Mouse (Mus musculus) naive thymus-derived CD4-positive, alpha-beta T cell, adult 2 months (primary cell): ENCODE data around the gene 4931428F04Rik.
"Not testable (repeated sequence)": the region's sequence is repeated elsewhere in the genome, so short reads cannot be mapped to it uniquely, and the experiment has no call there.

ENCODE experiments used
- DNase-seq: peaks from one replicate; pipeline ENCODE4 v3.0.0-alpha.2; 2011; ENCODE audit warnings: low read depth

Gene 4931428F04Rik

DNA sequence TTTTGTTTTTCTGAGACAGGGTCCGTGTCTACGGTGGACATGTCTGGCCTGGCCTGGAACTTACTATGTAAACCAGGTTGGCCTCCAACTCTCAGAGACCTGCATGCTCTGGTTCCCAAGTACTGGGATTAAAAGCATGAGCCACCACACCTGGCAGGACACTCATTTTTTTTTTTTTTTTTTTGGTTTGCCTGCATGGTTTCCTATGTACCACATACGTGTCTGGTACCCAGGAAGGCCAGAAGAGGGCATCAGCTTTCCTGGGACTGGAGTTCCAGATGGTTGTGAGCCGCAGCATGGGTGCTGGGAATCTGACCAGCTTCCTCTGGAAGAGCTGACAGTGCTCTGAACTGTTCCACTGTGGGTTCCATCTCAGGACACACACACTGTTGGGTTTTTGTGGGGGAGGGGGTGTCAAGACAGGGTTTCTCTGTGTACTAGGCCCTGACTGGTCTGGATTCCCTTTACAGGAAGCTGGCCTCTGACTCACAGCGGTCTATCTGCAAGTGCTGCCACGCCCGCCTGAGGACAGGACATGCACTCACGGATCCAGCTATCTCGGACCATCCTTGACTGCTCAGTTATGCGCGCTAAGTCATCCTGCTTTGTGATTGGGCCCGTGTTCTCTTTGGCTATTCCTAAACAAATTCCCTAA is 28.2 kb downstream of the 4931428F04Rik start:
- no peak for DNase-seq

DNA sequence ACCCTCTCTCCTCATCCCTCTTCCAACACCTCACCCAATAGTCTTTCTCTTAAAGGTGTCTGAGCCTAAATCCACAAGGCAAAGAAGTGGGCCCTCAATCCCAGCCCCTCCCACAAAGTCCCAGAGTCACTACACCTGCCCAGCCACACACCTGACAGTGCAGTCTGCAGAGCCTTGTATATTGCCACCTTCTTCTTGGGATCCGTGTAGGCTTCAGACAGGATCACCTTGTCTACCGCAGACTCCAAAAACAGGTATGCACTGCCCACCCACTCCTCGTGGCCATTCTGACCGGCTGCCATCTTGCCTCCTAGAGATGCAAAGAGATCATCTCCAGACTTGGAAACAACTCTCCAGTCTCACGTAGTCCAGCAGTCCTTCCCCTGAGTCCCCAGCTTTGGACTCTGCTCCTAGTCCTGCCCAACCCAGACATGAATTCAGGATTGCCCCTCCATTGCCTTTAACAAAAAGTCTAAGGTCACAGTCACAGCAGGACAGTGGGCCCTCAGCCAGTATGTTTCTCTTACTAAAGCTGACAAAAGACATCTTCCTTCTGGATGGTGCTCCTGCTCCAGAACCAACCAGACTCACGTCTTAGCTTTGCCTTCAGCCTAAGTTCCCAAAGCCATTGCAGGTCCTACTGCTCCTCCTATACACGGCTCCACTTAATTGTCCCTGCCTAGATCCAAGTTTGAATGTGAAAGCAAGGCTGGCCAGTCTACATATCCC is 29.1 kb downstream of the 4931428F04Rik start:
- no peak for DNase-seq

DNA sequence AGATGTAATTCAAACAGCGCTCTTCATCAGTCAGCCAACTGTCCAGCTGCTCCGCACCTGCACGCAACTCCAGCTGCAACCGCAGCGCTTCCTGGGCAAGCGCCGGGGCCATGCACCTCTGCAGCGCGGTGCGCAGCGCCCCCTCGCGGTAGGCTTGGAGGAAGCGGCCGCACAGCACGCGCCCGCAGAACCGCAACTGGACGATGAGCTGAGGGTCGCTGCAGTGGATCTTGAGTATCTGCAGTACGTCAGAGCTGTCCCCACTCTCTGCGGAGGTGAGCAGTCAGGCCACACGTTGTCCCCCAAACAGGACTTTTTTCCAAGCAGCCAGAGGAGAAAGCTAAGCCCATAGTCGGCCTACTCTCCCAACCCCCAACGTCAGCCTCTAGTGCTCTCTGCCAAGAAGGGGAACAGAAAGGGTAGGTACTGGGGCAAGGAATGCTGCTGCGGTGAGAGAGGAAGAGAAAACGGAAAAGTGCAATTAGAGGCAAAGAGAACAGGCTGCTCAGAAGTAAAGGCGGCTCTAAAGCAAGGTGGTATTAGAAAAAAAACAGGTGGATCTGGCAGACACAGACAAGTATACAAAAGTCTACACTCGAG is 29.8 kb downstream of the 4931428F04Rik start:
- DNase-seq = peak; percentile 82

DNA sequence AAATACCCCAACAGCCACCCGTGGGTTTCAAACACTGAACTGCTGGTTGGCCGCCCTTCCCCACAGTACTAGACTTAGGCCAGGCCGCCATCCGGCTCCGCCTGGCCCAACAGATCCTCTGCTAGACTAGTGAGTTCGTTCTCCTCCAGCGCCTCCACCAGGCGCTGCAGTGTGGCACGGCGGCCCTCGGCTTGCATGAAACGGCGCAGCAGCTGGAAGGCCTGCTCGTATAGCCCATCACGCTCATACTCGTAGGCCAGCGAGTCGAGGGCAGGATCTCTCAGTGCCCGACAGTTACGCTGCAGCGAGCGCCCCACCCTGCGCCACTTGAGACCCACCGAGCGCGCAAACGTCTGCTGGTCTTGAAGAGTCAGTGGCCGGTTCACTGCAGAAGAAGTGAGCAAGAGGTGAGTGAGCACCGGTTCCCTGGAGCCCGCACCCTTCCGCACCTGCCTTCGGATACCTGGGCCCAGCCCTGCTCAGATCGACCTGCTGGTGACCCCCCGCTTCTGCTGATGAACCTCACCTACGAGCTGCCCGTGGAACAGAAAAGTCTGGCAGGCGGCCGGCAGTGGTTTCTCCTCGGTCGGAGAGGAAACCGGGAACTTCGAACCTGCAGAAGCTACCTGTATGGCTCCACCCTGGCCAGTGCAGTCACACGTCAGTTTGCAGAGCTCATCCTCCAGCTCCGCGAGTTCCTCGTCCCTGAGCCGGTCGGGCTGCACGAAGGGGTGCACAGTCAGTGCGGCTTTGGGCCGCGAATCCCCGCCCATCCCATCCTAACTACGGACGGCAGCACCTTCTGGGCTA is 30.5 kb downstream of the 4931428F04Rik start:
- no peak for DNase-seq

DNA sequence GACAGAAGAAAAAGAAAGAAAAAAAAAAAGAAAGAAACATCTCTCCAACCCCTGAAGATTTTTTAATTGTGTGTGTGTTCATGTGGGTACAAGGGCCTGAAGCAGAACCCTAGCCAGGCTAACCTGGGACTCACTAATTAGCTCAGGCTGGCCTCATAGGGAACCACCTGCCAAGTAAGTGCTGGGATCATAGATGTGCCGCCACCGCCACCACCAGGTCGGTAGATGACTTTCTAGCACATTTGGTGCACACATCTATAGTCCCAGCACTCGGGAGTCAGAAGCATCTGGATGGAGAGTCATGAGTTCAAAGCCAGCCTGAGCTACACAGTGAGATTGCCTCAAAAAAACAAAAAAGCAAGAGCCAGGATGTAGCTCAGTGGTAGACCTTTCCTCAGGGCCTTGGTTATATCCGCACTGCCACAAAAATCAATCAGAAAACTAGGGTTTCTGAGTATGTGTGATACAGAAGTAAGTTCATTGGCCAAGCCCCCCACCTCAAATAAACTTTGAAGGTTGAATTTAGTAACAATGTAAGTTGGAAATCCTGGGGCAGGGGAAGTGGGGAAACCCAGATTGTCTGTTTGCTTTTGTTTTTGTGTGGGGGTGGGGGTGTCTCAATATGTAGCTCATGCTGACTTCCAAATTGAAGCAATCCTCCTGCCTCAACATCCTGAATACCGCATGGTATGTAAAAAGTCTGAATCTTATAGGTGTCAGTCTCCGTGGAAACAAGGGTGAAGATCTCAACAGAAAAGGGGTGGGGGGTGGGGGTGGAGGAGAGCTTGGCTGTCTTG is 32.1 kb downstream of the 4931428F04Rik start:
- DNase-seq = no peak

DNA sequence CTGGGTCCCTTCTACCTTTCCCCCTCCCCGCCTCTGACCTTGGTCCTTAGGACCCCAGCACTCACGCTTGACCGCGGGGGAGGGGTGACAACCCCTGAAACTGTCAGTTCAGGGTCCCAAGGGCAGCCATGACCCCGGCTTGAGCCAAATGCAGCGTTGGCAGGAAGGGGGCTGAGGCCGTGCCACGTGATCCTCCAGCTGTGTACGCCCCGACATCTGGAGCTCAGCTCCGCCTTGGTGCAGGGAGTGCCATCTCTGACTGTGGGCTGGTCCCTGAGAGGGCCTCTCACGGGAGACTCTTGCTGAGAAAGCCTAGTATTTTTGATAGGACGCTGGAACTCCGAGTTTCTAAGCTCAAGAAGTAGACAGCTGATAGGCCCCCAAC is 34.7 kb downstream of the 4931428F04Rik start, which contains the start of gene B3gnt9:
B3gnt9 (minus strand) TSS at position 188 of the 385 bp plus-strand sequence.
- peak; percentile 57 for DNase-seq

DNA sequence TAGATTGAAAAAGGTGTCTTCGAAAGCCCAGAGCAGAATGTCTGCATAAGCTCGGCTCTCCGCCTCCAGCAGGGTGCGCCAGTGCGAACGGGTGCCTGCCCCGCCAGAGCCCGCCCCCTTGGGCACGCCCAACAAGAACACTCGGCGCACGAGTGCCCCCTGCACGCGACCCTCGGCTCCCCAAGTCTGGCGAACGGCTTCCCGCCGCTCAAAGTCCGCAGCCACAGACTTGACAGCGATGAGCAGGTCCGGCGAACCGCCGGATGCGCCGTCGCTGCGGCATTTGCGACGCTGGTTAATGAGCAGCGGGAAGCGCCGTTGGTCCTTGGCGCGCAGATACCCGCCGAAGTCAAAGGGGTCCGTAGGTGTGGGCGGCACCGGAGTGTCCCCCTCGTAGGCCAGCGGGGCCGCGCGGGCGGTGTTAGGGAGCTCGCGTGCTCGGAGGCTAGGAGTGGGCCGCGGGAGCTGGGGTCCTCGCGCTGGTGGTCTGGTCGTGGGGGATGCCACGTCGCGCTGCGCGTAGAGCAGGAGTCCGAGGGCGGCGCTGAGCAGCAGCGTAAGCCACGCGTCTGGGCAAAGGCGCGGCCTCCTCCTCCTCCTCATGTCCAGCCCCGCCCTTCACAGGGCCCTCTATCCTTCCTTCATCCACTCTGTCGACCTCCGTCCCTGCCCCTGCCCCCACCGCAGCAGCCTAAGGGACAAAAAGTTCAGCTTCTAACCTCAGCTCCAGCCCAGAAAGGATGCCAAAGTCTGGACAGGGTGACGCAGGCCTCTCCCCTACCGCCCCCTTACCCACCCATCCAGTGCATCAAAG is 35.3 kb downstream of the 4931428F04Rik start:
- DNase-seq = peak; percentile 90

DNA sequence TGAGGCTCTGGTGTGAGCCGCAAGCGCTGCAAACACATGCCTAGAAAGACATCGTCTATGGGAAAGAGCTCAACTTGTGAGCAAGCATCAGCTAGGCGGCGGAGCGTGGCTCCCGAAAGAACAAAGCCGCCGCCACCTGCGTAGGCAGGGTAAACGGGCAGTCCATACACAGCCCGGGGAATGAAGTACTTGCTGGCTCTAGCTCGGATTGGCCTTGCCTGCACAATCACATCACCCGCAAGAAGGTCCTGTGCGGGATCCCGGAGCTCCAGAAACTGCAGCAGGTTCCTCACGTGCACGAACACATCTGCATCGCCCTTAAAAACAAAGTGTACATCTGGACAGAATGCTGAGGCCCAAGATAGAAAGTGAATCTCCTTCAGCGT is 35.9 kb downstream of the 4931428F04Rik start:
- DNase-seq = no peak

DNA sequence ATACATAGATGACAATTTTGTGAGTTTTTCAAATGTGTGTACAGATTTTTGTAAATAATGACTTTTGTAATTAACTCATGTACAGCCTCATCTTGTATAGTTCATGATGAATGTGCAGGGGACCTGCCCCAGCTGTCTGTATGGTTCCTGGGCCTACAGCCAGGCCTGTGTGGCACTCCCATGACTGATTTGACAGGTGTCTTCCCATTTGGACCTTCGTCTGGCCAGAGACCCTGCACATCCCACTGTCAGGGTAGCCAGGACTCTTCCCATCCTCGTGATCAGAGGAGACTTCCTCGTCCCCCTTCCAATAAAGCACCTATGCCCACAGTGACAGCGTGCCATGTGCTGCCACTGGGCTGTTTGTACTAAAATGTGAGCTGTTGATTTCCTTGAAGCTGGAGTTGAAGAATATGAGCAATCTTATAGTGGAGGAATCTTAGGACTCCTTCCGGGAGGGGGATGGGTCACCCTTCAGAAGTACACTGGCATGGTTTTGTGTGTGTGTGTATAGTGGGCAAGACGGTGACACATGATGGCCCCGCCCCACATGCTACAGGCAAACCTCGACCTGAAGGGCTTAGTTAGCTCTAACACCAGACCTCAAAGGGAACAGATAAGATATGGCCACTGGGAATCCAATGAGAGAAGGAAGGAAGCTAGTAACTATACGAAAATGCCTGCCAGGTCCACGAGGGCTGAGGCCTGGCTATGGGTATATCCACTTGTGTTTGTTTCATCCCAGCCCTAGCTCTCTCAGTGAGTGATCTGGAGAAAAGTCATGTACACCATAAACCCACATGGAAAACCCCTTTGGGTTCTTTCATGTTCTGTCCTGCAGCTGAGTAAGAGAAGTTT is 36.8 kb downstream of the 4931428F04Rik start:
- no peak for DNase-seq

DNA sequence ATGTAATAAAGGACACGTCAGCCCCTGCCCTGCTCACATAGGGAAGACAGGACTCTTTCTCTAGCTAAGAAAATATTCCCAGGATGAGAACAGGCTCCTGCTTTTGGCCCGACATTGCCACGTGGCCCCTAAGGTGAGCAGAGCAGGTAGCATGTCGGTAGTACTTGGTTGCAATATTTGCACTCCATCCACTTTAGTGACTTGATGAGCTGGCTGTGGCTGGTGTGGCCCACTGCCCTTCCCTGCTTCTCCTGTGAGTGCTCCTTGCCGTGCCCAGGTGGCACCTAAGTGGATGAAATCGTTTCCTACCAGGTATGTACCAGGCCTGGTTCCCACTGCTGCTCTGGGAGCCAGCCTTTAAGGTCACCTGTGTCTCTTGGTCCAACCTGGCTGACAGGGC is 37.7 kb downstream of the 4931428F04Rik start:
- no peak for DNase-seq

DNA sequence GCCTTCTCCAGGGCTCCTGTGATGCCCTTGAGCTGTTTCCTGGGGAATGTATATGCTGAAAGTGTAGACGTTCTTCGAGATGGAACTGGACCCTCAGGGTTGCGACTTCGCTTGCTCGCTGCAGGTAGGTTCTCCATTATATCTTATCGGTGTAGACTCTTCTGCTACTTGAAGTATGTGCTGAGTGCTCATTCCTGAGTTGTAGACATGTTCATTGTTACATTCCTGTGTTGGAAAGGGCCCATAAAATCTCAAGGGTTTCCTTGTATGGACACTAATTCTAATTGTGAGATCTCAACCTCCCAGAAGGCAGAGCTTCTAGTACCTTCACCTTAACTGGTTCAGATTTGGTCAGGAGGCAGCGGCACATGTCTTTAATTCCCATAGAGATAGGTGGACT is 48.6 kb downstream of the 4931428F04Rik start:
- DNase-seq = no peak

DNA sequence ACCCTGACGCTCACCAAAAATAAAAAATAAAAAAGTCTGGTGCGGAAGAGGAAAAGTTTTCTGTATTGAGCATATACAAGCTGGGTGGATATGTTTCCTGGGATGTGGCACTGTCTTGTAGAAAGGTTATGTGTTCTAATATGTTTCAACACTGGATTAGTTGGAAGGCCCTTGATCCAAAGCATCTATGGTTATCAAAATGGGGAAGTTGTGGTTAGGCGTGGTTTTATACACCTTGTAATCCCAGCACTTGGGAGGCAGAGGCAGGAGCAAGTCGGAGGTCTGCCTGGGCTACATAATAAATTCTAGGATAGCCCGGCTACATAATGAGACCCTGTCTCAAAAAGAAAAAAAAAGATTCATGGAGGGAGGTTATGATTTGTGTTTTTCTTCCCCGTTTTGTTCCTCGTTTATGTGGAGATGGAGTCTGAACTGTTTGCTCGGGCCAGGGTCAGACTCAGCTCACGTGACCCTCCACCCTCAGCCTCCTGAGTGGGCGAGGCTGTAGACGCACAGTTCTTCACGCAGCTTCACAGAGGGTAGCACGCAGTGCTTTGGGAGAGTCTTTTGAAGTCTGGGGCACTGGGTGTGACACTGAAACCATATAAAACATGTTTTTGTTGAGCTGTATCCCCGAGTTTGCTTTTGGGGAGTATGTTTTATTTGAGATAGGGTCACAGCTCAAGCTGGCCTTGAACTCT is 52.1 kb downstream of the 4931428F04Rik start:
- DNase-seq = no peak

DNA sequence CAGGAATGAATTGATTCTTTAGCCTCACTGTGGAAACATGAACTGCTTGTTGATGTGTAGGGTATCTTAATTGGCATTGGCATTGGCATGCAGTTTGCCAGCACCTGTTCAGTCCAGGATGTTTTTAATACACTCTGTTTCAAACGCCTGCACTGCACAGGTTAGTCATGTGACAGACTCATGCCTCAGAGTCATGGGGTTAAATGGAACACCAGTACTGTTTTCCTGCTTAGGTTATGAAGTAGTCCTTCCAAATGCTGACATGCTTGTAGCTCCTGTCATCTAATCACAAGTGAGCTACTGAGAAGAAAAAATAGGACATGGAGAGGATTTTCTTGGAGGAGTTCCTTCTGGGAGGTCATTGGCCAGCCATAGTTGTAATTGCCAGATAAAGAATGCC is 54.5 kb downstream of the 4931428F04Rik start:
- DNase-seq = no peak

DNA sequence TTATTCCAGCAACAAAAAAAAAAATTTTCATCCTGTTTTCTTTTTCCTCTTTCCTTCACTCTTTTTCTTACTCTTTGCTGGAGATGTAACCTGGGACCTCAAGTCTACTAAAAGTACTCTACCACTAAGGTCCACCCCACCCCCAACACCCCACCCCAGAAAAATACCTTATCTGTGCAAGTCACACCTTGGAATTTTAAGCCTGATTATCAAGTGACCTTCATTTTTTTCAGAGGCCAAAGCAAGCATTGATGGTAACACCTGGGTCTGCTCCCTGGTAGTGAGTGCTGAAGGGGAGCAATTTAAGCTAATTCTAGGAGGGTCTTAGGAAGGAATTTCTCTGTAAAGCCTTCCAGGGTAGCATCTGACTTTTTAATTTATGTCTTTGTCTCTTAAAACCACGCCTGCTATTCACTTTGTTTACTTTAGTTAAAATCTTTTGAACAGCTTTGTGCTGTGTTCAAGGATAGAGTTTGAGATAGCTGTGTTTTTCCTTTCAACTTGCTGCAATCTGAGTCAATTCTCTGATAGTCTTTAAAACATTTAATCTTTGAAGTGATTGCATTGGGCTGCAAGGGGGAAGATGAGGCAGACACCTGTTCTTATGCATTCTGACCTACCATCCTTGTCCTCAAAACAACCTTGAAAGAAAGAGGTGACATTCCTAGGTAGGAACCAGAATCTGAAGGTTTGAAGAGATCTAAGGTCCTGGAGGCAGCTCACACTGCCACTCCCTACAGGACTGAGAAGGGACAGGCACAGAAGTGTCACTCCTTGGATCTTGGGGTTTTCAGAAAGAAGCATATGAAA is 56.3 kb downstream of the 4931428F04Rik start:
- DNase-seq = no peak

DNA sequence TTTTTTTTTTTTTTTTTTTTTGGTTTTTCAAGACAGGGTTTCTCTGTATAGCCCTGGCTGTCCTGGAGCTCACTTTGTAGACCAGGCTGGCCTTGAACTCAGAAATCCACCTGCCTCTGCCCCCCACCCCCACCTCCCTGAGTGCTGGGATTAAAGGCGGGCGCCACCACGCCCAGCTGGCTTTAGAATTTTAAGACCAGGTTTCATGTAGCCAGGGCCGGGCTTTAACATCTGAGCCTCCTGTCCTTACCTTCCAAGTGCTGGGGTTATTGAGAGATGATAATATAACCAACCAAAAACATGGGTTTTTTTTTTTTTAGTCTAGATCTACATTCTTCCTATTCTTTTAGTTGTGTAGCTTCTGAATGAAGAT is 57.4 kb downstream of the 4931428F04Rik start:
- DNase-seq = not testable (repeated sequence)

DNA sequence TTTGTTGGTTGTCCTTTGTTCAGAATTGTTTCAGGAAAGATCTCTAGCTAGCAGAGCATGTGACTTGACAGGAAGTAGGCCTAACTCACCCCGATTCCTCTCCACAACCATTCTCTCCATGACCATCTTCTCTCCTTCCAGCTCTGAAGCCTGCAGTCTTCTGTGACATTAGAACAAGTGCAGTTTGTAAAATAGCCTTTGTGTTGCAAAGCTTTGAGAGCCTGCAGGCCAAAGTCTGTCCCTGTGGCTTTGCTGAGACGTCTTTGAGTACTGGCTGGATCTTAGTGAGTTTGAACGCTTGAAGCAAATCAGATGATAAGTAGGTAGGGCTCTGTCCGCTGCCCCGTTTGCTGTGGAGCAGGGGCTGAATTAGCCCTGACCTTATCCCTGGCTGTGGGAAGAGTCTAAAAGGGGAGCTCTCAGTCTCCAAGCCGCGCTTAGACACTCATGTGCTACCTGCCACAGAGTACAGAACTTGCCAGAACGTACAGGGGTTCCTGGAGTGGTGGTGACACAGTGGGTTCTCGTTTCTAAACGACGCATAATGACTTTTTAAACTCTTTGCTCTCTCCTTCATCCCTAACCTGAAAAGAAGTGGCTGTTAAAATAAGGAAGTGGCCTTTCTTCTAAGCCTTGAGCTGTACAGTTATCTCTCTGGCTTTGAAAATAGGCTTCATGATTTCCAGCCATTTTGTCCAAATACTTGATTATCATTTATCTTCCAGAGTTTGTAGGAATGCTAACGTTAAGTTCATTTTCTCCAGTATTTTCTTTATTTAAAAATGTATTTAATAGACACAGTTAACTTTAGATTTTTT is 58.0 kb downstream of the 4931428F04Rik start:
- no peak for DNase-seq
